Mouse (Mus musculus) lung, postnatal 14 days (tissue): Measurements from ENCODE around the gene Il9.

Experiments
- DNase-seq: peaks from one replicate; pipeline ENCODE4 v3.0.0; 2021

Gene Il9

GRCm38 (mm10) chr13:56482146-56482545, at the start of gene Il9:
Gene Il9 (minus strand): TSS chr13:56482246.
- DNase-seq: no peak

- no peak for DNase-seq
These were observed 47.6 kb upstream of the Il9 start for GRCm38 (mm10) chr13:56529685-56530084.

GRCm38 (mm10) chr13:56529031-56529430, 47.0 kb upstream of the Il9 start:
- no peak for DNase-seq

- no peak for DNase-seq
These were observed 46.2 kb upstream of the Il9 start for GRCm38 (mm10) chr13:56528281-56528680.

- DNase-seq: no peak
These were observed 45.8 kb upstream of the Il9 start for GRCm38 (mm10) chr13:56527846-56528245.

- no peak for DNase-seq
These were observed 44.8 kb upstream of the Il9 start for GRCm38 (mm10) chr13:56526871-56527270.

- no peak for DNase-seq
These were observed 40.7 kb upstream of the Il9 start for GRCm38 (mm10) chr13:56522821-56523167.

- peak; percentile 92 for DNase-seq
These were observed 40.2 kb upstream of the Il9 start, which contains the start of gene Fbxl21 for GRCm38 (mm10) chr13:56522081-56522820. Gene Fbxl21 (plus strand): TSS chr13:56522472.

- DNase-seq: no peak
These were observed 34.8 kb upstream of the Il9 start for GRCm38 (mm10) chr13:56516816-56517215.

- DNase-seq: no peak
These were observed 34.3 kb upstream of the Il9 start for GRCm38 (mm10) chr13:56516311-56516710.

GRCm38 (mm10) chr13:56513595-56513994, 31.5 kb upstream of the Il9 start:
- DNase-seq: no peak

- DNase-seq: no peak
These were observed 27.8 kb upstream of the Il9 start for GRCm38 (mm10) chr13:56509796-56510195.

GRCm38 (mm10) chr13:56506871-56507496, 24.9 kb upstream of the Il9 start:
- DNase-seq: no peak

- DNase-seq: no peak
These were observed 19.9 kb upstream of the Il9 start for GRCm38 (mm10) chr13:56501866-56502420.

GRCm38 (mm10) chr13:56500636-56501035, 18.6 kb upstream of the Il9 start:
- no peak for DNase-seq

GRCm38 (mm10) chr13:56500132-56500531, 18.1 kb upstream of the Il9 start:
- no peak for DNase-seq

- no peak for DNase-seq
These were observed 12.4 kb upstream of the Il9 start for GRCm38 (mm10) chr13:56494440-56494839.

GRCm38 (mm10) chr13:56488012-56488411, 6.0 kb upstream of the Il9 start:
- DNase-seq: no peak

GRCm38 (mm10) chr13:56478027-56478426, 4.0 kb downstream of the Il9 start:
- DNase-seq: no peak

GRCm38 (mm10) chr13:56477271-56477670, 4.8 kb downstream of the Il9 start:
- no peak for DNase-seq

GRCm38 (mm10) chr13:56476790-56477189, 5.3 kb downstream of the Il9 start:
- DNase-seq: no peak

- peak; percentile 54 for DNase-seq
These were observed 6.7 kb downstream of the Il9 start for GRCm38 (mm10) chr13:56475363-56475762.

- no peak for DNase-seq
These were observed 9.4 kb downstream of the Il9 start for GRCm38 (mm10) chr13:56472661-56473060.

GRCm38 (mm10) chr13:56471951-56472350, 10.1 kb downstream of the Il9 start:
- peak; percentile 60 for DNase-seq
